Mouse (Mus musculus) kidney, postnatal 14 days (tissue): ENCODE results near the gene Tbc1d2.
"Not testable (repeated sequence)": the region's sequence is repeated elsewhere in the genome, so short reads cannot be mapped to it uniquely, and the experiment has no call there.

Source experiments
- DNase-seq: peaks from one replicate; pipeline ENCODE4 v3.0.0; 2022; ENCODE audit warnings: mixed read lengths

The Tbc1d2 gene

DNA sequence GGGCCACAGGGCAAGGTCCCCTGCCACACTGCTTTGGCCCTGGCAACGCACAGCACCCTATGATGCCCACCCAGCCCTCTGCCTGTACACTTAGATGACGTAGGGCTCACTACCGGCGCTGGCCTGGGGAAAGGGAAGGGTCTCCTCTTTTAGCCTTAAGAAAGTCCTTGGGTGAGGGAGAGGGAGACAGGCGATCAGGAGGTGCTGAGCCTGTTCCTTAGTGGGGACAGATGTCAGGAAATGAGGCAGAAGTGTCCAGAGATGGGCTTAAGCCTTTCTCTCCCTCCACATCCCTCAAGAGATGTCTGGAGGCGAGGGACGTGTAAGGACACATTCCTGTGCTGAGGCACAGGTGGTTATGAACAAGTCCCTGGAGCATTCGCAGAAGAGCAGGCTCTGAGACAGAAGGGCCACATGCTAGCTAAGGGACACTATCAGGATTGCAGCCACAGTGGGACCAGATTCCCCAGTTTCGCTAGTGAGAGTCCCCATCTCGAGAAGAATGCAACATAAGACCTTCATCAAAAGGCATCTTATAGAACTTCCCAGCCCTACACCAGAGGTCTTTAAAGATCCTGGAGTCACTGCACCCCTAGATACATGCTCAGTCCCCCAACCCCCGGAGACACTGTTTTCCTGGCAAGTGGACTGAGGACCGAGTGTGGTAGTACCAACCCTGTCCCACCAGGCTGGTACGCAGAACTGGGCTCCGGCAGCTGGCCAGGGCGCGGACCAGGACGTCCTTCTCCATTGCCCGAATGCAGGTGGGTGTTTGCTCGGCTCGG lies 49.3 kb downstream of the Tbc1d2 start:
- DNase-seq: no peak

- DNase-seq: not testable (repeated sequence)
Measured at GRCm38 (mm10) chr4:46599609-46600008, 50.4 kb downstream of the Tbc1d2 start.

DNA sequence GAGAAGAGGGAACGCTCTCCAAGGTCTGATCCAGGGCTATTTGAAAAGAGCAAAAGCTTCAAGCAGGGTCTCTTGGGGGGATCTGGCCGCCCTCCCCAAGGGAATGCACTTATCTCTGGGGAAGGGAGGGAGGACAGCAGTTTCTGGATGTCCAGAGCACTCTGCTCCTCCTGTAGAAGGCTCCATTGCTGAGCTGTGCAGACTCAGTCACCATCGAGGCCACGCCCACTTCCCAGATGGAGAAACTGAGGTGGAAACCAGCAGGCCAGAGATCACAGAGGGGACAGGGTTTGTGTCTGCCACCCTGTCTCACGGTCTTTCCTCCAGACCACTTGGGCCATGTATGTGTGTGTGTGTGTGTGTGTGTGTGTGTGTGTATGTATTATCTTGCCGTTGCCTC lies 51.0 kb downstream of the Tbc1d2 start:
- DNase-seq: no peak

DNA sequence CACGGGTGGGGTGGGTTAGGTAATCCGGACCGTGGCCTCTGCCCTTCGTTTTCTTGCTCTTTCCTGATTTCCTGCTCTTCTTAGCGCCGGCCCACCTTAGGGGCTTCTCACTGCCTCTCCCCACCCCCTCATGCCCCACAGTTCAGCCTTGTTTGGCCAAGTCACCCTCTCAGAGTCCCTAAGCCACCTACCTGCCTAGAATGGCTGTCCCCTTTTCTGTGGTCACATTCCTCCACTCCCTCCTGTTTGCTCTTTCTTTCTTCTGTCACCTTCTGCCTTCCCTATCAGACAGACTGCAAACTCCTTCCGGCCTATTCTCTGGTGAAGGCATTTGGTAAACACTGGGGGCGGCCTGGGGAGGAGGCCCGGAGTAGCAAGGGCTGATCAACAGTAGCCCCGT lies 51.9 kb downstream of the Tbc1d2 start:
- no peak for DNase-seq

- no peak for DNase-seq
Measured at GRCm38 (mm10) chr4:46597286-46597961, 52.6 kb downstream of the Tbc1d2 start.

DNA sequence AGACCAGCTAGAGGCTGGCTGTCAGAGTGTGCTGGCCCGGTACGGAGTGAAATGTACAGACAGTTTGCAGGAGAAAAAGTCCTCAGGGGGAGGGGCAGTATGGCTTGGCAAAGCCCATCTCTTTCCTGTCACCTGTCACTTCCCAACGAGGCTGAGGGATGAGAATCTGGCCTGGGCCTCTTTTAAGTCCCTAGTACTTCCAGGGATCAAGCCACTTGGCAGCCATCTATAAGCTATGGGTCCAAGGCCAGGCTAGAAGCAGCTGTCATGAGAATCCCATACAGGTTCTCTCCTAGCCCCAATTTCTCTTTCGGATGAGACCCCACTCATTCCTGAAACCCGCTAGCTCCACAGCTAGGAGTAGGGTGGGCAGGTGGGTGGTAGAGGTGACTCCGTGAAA lies 53.6 kb downstream of the Tbc1d2 start:
- no peak for DNase-seq

- DNase-seq: no peak
Measured at GRCm38 (mm10) chr4:46594131-46594530, 55.9 kb downstream of the Tbc1d2 start.

- no peak for DNase-seq
Measured at GRCm38 (mm10) chr4:46593472-46593871, 56.5 kb downstream of the Tbc1d2 start.

DNA sequence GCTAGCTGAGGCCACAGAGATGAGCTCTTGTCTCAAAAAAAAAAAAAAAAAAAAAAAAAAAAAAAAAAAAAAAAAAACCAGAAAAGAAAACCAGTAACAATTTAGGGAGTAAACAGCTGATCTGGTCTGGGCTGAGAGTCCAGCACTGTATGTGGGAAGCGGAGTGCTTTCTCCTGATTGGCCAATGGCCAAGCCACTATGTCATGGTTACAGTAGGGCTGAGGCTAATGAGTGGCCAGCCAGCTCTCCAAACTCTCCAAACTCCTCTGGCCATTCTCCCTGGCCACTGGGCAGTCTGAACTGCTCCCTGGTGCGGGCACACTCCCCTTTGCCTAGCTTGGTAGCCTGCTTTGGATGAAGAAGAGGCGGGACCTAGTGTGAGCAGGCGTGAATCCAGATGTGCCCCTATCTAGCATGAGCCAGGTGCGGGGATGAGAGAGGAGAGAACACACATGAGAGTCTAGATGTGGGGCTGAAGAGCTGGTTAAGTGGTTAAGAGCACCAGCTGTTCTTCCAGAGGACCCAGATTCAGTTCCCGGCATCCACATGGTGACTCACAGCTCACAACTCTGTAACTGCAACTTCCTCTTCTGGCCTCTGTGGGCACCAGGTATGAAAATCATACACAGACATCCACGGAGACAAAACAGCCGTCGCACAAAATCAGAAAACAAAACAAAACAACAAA lies 58.0 kb downstream of the Tbc1d2 start:
- DNase-seq: no peak

DNA sequence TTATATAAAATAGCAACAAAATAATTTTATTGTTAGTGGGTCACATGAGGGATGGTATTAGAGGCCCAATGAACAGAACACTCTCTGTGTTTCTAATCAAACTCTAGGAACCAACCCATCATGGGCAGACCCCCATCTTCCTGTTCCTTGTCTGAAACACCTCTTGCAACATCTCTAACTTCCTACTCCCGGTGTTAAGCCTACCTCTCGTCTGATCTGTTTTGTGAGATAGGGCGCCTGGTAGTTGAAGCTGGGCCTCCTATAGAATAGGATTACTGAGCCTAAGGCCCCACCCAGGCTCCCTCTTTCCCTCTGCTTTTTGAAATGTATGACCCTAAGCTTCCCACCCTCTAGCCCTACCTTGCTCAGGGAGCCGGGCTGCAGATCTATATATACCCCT lies 59.2 kb downstream of the Tbc1d2 start:
- no peak for DNase-seq

DNA sequence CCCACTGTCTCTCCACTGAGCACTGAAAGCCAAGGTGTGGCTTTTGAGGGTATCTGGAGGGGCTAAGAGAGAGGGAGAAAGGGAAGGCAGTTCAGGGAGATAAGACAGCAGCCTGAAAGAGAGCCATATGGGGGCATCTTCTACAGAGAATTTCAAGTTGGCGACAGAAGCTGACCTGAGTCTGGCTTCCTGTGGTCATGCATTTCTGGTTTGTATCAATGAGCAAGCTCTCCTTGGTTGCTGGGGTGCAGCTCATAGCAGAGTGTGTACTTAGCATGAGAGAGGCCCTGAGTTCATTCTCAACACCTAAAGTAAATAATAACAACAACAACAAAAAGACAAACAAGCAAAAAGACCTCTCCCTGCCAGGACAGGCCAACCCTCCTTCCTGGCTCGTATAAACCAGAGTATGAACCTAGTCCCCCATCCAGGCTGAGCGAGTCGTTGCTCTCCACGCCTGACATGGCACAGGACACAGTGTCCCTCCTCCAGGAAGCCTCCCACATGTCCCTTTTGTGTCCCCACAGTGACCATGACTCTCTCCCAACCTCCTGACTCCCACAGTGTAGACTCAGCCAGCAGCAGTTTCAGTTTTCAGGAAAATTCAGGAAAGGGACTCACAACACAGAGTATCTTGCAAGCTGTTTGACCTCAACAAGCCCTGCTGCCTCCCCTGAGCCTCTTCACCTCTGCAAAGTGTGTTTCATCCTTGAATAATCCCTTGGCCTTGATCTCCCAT lies 59.9 kb downstream of the Tbc1d2 start:
- no peak for DNase-seq

GRCm38 (mm10) chr4:46589151-46589550 lies 60.9 kb downstream of the Tbc1d2 start:
- no peak for DNase-seq

- no peak for DNase-seq
Measured at GRCm38 (mm10) chr4:46586473-46586872, 63.5 kb downstream of the Tbc1d2 start.

- DNase-seq: no peak
Measured at GRCm38 (mm10) chr4:46585811-46586190, 64.2 kb downstream of the Tbc1d2 start.

DNA sequence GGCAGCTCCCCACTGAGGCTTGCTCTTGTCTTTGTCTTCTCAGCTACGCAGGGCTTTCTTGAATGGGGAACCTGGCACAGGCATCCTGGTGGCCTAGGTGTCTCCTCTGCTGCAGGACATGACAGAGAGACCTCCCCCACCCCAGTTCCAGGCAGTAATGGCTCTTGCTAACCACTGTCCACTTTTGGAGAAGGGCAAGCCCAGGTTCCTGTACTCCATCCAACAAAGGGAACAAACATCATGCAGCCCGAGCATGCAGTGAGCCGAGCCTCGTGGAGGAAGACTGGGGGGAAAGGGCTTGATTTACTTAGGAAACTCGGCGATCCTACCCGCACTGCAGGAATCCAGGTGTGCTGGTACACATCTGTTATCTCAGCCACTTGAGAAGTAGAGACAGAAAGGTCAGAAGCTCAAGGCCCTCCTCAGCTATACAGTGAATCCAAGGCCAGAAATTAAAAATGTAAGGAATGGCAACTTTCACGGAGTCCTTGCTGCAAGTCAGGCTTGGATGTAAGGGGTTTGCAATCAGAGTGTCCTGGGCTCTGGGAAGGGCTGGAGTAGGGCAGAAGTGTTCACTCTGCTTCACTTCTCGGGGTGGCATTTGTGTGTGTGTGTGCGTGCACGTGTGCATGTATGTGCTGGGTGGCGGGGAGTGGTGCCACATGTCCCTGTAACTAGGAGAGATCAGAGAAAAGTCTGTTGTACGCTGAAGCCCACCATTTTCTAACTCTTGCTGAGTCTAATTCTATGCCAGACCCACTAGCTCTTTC lies 64.8 kb downstream of the Tbc1d2 start:
- no peak for DNase-seq

DNA sequence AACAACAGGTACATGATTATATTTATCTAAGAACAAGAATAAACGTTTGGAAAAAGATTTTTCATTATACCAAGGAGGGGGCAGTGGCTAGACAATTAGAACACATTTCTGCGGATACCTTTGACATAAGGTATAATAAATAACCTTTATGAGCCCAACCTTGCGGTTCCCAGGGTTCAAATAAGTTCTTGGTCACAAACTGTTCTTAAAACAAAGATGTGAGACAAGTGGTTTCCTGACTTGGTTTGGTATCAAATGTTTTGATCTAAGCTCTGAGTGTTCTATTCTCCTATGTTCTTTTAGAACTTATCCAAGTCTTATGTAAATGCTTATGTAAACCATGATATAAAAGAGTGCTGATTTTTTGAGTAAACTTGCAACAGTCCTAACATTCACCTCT lies 65.5 kb downstream of the Tbc1d2 start:
- DNase-seq: not testable (repeated sequence)

DNA sequence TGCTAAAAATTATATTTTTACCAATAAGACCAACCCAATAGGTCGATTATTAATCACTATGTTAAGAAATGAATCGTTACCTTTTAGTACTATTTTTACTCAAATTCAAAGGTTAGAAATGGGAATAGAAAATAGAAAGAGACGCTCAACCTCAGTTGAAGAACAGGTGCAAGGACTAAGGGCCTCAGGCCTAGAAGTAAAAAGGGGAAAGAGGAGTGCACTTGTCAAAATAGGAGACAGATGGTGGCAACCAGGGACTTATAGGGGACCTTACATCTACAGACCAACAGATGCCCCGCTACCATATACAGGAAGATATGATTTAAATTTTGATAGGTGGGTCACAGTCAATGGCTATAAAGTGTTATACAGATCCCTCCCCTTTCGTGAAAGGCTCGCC lies 65.9 kb downstream of the Tbc1d2 start:
- DNase-seq: not testable (repeated sequence)

- DNase-seq: not testable (repeated sequence)
Measured at GRCm38 (mm10) chr4:46582024-46582423, 68.0 kb downstream of the Tbc1d2 start.

GRCm38 (mm10) chr4:46581577-46581976 lies 68.4 kb downstream of the Tbc1d2 start:
- not testable (repeated sequence) for DNase-seq

- not testable (repeated sequence) for DNase-seq
Measured at GRCm38 (mm10) chr4:46580799-46581243, 69.2 kb downstream of the Tbc1d2 start.

DNA sequence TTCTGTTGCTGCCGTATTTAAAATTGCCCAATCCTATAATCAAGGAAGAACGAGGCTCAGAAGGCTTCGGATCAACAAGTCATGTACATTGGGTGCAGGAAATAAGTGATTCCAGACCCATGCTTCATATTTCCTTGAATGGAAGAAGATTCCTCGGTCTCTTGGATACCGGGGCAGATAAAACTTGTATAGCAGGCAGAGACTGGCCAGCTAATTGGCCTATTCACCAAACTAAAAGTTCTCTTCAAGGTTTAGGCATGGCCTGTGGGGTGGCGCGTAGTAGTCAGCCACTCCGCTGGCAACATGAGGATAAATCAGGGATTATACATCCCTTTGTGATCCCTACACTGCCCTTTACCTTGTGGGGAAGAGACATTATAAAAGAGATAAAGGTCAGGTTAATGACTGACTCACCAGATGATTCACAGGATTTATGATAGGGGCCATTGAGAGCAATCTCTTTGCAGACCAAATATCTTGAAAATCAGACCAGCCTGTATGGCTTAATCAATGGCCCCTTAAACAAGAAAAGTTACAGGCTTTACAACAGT lies 71.1 kb downstream of the Tbc1d2 start:
- DNase-seq: not testable (repeated sequence)

DNA sequence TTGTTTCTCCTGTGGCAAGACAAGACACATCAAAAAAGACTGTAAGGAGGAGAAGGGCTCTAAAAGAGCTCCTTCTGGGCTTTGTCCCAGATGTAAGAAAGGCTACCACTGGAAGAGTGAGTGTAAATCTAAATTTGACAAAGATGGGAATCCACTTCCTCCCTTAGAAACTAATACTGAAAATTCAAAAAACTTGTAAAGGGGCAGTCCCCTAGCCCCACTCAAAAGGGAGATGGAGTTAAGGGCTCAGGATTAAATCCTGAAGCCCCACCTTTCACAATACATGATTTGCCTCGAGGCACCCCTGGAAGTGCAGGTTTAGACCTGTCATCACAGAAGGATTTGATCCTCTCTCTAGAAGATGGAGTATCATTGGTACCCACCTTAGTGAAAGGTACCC lies 71.8 kb downstream of the Tbc1d2 start:
- no peak for DNase-seq
